Mouse (Mus musculus): Measurements from ENCODE around the gene Prkaca. TPM values are rescaled to one million over a fixed set of nuclear protein-coding genes. Genes with fewer than 3 reads are reported as not detected.
"Not testable (repeated sequence)": the region's sequence is repeated elsewhere in the genome, so short reads cannot be mapped to it uniquely, and the experiment has no call there.

Gene Prkaca
- total RNA-seq, 4 experiments from 2014 or later, result 314 to 382 (median 360) TPM

- no peak for DNase-seq (ENCODE audit: low spot score)
Observed at GRCm38 (mm10) chr8:84002957-84003611, 30.3 kb downstream of the Prkaca start.

- DNase-seq (ENCODE audit: low spot score), result no peak
Observed at GRCm38 (mm10) chr8:84003612-84004246, 30.9 kb downstream of the Prkaca start.

GRCm38 (mm10) chr8:84004533-84005201 is 31.9 kb downstream of the Prkaca start:
- peak; percentile 94 for DNase-seq (ENCODE audit: low spot score)

GRCm38 (mm10) chr8:84005502-84005901 is 32.7 kb downstream of the Prkaca start:
- DNase-seq (ENCODE audit: low spot score), result not testable (repeated sequence)

GRCm38 (mm10) chr8:84008362-84008761 is 35.6 kb downstream of the Prkaca start:
- DNase-seq (ENCODE audit: low spot score), result no peak

GRCm38 (mm10) chr8:84009876-84010275 is 37.1 kb downstream of the Prkaca start:
- peak; percentile 88 for DNase-seq (ENCODE audit: low spot score)

- DNase-seq (ENCODE audit: low spot score), result peak; percentile 54
Observed at GRCm38 (mm10) chr8:84010625-84011611, 38.1 kb downstream of the Prkaca start.

GRCm38 (mm10) chr8:84011705-84012498 is 39.1 kb downstream of the Prkaca start, which contains the start of gene 2210011C24Rik:
Gene 2210011C24Rik (minus strand): TSS chr8:84012171.
- DNase-seq (ENCODE audit: low spot score), result no peak

- DNase-seq (ENCODE audit: low spot score), result no peak
Observed at GRCm38 (mm10) chr8:84012499-84013165, 39.8 kb downstream of the Prkaca start.

GRCm38 (mm10) chr8:84015833-84016232 is 43.0 kb downstream of the Prkaca start:
- no peak for DNase-seq (ENCODE audit: low spot score)

GRCm38 (mm10) chr8:84019738-84020137 is 46.9 kb downstream of the Prkaca start:
- no peak for DNase-seq (ENCODE audit: low spot score)

GRCm38 (mm10) chr8:84021096-84021495 is 48.3 kb downstream of the Prkaca start, which contains the start of gene Palm3:
Gene Palm3 (plus strand): TSS chr8:84021471.
- no peak for DNase-seq (ENCODE audit: low spot score)

GRCm38 (mm10) chr8:84021569-84021968 is 48.8 kb downstream of the Prkaca start:
- no peak for DNase-seq (ENCODE audit: low spot score)

- DNase-seq (ENCODE audit: low spot score), result peak; percentile 81
Observed at GRCm38 (mm10) chr8:84023085-84023484, 50.3 kb downstream of the Prkaca start.

- DNase-seq (ENCODE audit: low spot score), result no peak
Observed at GRCm38 (mm10) chr8:84023631-84024030, 50.8 kb downstream of the Prkaca start.

- no peak for DNase-seq (ENCODE audit: low spot score)
Observed at GRCm38 (mm10) chr8:84024171-84024570, 51.4 kb downstream of the Prkaca start.

- DNase-seq (ENCODE audit: low spot score), result no peak
Observed at GRCm38 (mm10) chr8:84025863-84026262, 53.1 kb downstream of the Prkaca start.

- DNase-seq (ENCODE audit: low spot score), result no peak
Observed at GRCm38 (mm10) chr8:84027449-84027848, 54.7 kb downstream of the Prkaca start.

- DNase-seq (ENCODE audit: low spot score), result no peak
Observed at GRCm38 (mm10) chr8:84029272-84029671, 56.5 kb downstream of the Prkaca start.

- DNase-seq (ENCODE audit: low spot score), result no peak
Observed at GRCm38 (mm10) chr8:84032777-84033176, 60.0 kb downstream of the Prkaca start.

All from heart, adult 8-10 months (tissue).